Comparison of ENCODE assay signal across 17 mouse cellular contexts in genomic region chr2:131196606-131197316, GRCm38 (mm10). TPM values are rescaled to one million over a fixed set of nuclear protein-coding genes. Genes with fewer than 3 reads are reported as not detected.
DNase-seq lines count a peak whose midpoint lies in the region; ATAC-seq and TF ChIP-seq lines count a peak whose summit lies in the region.
"Had no signal": no experiment of that assay in that cellular context is flagged by ENCODE, and none has a peak within 500 bp of the region (broad histone marks: within the 10 kb centered on the region; RNA-seq: fewer than 3 reads in every experiment).

No protein-coding gene starts in this region.

- H3K27me3 ChIP-seq in liver, embryonic 16.5 days (ENCODE audit: control insufficient read depth, insufficient read depth, low read depth, low read length), result no peaks in the 10 kb centered on the region
- no peaks in the 10 kb centered on the region for H3K27me3 ChIP-seq in stomach, postnatal 0 days (ENCODE audit: control insufficient read depth, insufficient read depth, low read length)
- H3K27me3 ChIP-seq: heart, embryonic 15.5 days; hindbrain, embryonic 13.5 days; limb, embryonic 12.5 days had no signal

- no peak for TF ChIP-seq CTCF in stomach, postnatal 0 days (IDR thresholded peaks at IDR 0.05; ENCODE audit: low read depth)

- TF ChIP-seq EP300 in stomach, postnatal 0 days (optimal IDR thresholded peaks at IDR 0.05), result no peak

- peaks cover 5% of the 10 kb centered on the region for H3K4me1 ChIP-seq in liver, embryonic 16.5 days (ENCODE audit: control insufficient read depth, low read depth, low read length)
- no peaks in the 10 kb centered on the region for H3K4me1 ChIP-seq in stomach, postnatal 0 days (replicated peaks; ENCODE audit: control insufficient read depth, insufficient read depth)
- H3K4me1 ChIP-seq: heart, embryonic 15.5 days; hindbrain, embryonic 13.5 days; limb, embryonic 12.5 days had no signal

- DNase-seq in liver, result no peak
- peak; percentile 62 for DNase-seq in lung, postnatal 10 days
- no peak for DNase-seq in stomach, postnatal 0 days (ENCODE audit: low spot score)
- no peak for DNase-seq in thymus, postnatal 4 days
- no peak for DNase-seq in thymus, postnatal 25 days
- DNase-seq: adrenal gland, postnatal 25 days; cerebellum, adult 9-11 months; embryo, embryonic 11 days; kidney, adult 11 months; kidney, postnatal 36 days; right cerebral cortex, postnatal 14 days had no signal

- peaks cover 84% of the 10 kb centered on the region for H3K36me3 ChIP-seq in liver, embryonic 16.5 days (ENCODE audit: control insufficient read depth, insufficient read depth)
- peaks cover 26% of the 10 kb centered on the region for H3K36me3 ChIP-seq in stomach, postnatal 0 days (ENCODE audit: control insufficient read depth, insufficient read depth, low read length)

- no peak overlapping the region for H3K9ac ChIP-seq in liver, embryonic 16.5 days (ENCODE audit: low read depth, low read length)
- no peak overlapping the region for H3K9ac ChIP-seq in stomach, postnatal 0 days (ENCODE audit: low read length)
- H3K9ac ChIP-seq: heart, embryonic 15.5 days; hindbrain, embryonic 13.5 days; limb, embryonic 12.5 days had no signal

- peak; percentile 16; the same call in 1 of the 2 replicates for ATAC-seq in liver, embryonic 16.5 days (ENCODE audit: low read depth)
- peak; percentile 66 to 78; a peak in 2 of 4 replicates for ATAC-seq in hematopoietic stem cell, adult 5-6 weeks (replicated peaks in 1 of 2; ENCODE audit: insufficient read depth in 1 of 2, low FRiP score in 2 of 2, low TSS enrichment in 1 of 2, low read depth in 1 of 2, poor library complexity in 2 of 2, severe bottlenecking in 2 of 2)
- peak; percentile 19; the same call in 1 of the 2 replicates for ATAC-seq in stomach, postnatal 0 days (ENCODE audit: low FRiP score, low TSS enrichment)
- ATAC-seq: forebrain, embryonic 14.5 days had no signal

- WGBS in liver, embryonic 16.5 days (ENCODE audit: insufficient replicate concordance), result 78% methylated on average over 16 of the region's 16 CpGs
- 92% methylated on average over 16 of the region's 16 CpGs for WGBS in stomach, postnatal 0 days

- no peak overlapping the region for H3K4me2 ChIP-seq in liver, embryonic 16.5 days (ENCODE audit: low read depth, low read length)
- no peak overlapping the region for H3K4me2 ChIP-seq in stomach, postnatal 0 days (replicated peaks; ENCODE audit: low read depth)
- H3K4me2 ChIP-seq: heart, embryonic 15.5 days; hindbrain, embryonic 13.5 days; limb, embryonic 12.5 days had no signal

- H3K9me3 ChIP-seq in liver, embryonic 16.5 days (replicated peaks; ENCODE audit: control insufficient read depth, low read length), result no peaks in the 10 kb centered on the region
- no peaks in the 10 kb centered on the region for H3K9me3 ChIP-seq in stomach, postnatal 0 days (ENCODE audit: control insufficient read depth, low read length)
- H3K9me3 ChIP-seq: heart, embryonic 15.5 days; limb, embryonic 12.5 days had no signal

- H3K27ac ChIP-seq in liver, embryonic 16.5 days (ENCODE audit: low read length), result no peak overlapping the region
- H3K27ac ChIP-seq in stomach, postnatal 0 days (replicated peaks), result no peak overlapping the region
- H3K27ac ChIP-seq: heart, embryonic 15.5 days; hindbrain, embryonic 13.5 days; limb, embryonic 12.5 days had no signal

- no peak overlapping the region for H3K4me3 ChIP-seq in liver, embryonic 16.5 days (ENCODE audit: low read depth, low read length)
- H3K4me3 ChIP-seq in stomach, postnatal 0 days (ENCODE audit: low read depth, low read length), result no peak overlapping the region
- H3K4me3 ChIP-seq: heart, embryonic 15.5 days; hindbrain, embryonic 13.5 days; limb, embryonic 12.5 days had no signal

RNA-seq across cellular contexts. Expression of gene Spef1, which starts 9.7 kb away (rescaled TPM):
- polyA plus RNA-seq in liver, embryonic 16.5 days (2015; fragmentation: Nextera tagmentation; extraction: Ambion mirVana), result 1.1 and 1.2 TPM in 2 replicates
- 1.8 and 4.7 TPM in 2 replicates for total RNA-seq in hematopoietic stem cell, adult 5-6 weeks (2017)
- 2.5 and 2.9 TPM in 2 replicates for polyA plus RNA-seq in stomach, postnatal 0 days (2015; fragmentation: Nextera tagmentation; extraction: Ambion mirVana)

RNA-seq across cellular contexts. Expression of gene Cdc25b, which starts 10.0 kb away (rescaled TPM):
- polyA plus RNA-seq in liver, embryonic 16.5 days (2015; fragmentation: Nextera tagmentation; extraction: Ambion mirVana), result 255 and 284 TPM in 2 replicates
- 14.8 and 23.1 TPM in 2 replicates for total RNA-seq in hematopoietic stem cell, adult 5-6 weeks (2017)
- polyA plus RNA-seq in stomach, postnatal 0 days (2015; fragmentation: Nextera tagmentation; extraction: Ambion mirVana), result 38.7 and 39.5 TPM in 2 replicates

RNA-seq across cellular contexts. Expression of gene Ap5s1, which starts 10.1 kb away (rescaled TPM):
- polyA plus RNA-seq in liver, embryonic 16.5 days (2015; fragmentation: Nextera tagmentation; extraction: Ambion mirVana), result 16.4 and 18.4 TPM in 2 replicates
- 5.0 and 8.6 TPM in 2 replicates for total RNA-seq in hematopoietic stem cell, adult 5-6 weeks (2017)
- polyA plus RNA-seq in stomach, postnatal 0 days (2015; fragmentation: Nextera tagmentation; extraction: Ambion mirVana), result 22.0 and 24.6 TPM in 2 replicates

RNA-seq across cellular contexts. Expression of gene Cenpb, which starts 16.9 kb away (rescaled TPM):
- polyA plus RNA-seq in liver, embryonic 16.5 days (2015; fragmentation: Nextera tagmentation; extraction: Ambion mirVana), result 3.0 and 3.2 TPM in 2 replicates
- 15.4 and 17.4 TPM in 2 replicates for total RNA-seq in hematopoietic stem cell, adult 5-6 weeks (2017)
- polyA plus RNA-seq in stomach, postnatal 0 days (2015; fragmentation: Nextera tagmentation; extraction: Ambion mirVana), result 12.2 and 13.9 TPM in 2 replicates

RNA-seq across cellular contexts. Expression of gene 1700037H04Rik, which starts 36.9 kb away (rescaled TPM):
- polyA plus RNA-seq in liver, embryonic 16.5 days (2015; fragmentation: Nextera tagmentation; extraction: Ambion mirVana), result 129 and 133 TPM in 2 replicates
- total RNA-seq in hematopoietic stem cell, adult 5-6 weeks (2017), result 13.5 and 25.8 TPM in 2 replicates
- 42.6 and 43.6 TPM in 2 replicates for polyA plus RNA-seq in stomach, postnatal 0 days (2015; fragmentation: Nextera tagmentation; extraction: Ambion mirVana)

Comparison
In these comparisons a context has a peak if more than half of its experiments do, and no peak if none do; other contexts are left out.
1. ATAC-seq: peak in every context shown above with its lines; median percentile 72 in hematopoietic stem cell, adult 5-6 weeks; 19 in stomach, postnatal 0 days; 16 in liver, embryonic 16.5 days.